Mouse (Mus musculus): ENCODE measurements at regions not wholly inside any gene's neighbourhood (a gene's known extent, or its start where the extent isn't known, plus 50 kb on each side); places are given as distances from the start of the nearest gene placed in this dataset.
A peak's percentile ranks its signal among the peaks of the same experiment; 100 is the strongest.

DNA sequence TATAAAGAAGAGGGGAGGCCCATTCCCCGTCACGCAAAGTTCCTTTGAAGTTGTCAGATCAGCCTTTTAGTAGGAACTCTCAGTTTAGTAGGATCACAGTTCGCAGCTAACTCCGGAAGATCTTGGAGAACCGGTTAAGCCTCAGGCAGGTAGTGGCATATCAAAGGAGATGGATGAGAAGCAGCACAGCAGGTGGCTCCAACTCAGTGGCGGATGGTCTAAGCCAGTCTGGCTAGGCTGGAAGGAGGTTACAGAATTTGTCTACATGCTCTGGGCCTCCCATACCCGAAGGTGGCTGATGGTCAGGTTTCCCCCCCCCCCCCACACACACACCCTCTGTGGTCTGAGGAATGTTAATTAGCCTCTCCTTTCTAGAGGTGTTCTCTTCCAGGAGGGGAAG, 88.5 kb downstream of the Tmem17 start:
- 66% methylated on average over 7 of the region's 7 CpGs for WGBS

DNA sequence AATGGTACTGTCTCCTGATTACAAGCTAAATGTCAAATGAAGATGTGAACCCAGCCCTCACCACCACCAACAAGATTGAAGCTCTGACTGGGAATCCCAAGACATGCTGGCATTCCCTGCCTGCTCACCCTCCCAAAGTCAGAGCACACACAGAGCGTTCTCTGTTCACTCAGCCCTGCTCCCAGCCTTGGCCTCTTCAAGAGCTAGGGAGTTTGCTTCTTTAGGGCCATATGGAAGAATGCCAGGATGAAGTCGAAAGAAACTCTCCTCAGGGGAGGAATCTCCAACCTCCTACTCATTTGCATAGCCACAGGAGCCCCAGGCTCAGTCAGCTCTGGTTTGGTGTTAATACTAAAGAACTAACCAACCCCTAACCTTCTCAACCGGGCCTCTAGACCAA, 90.1 kb downstream of the Tmem17 start:
- Histone ChIP-seq H3K4me2 (replicated peaks) (no peak overlapping the region), H3K36me3 (no peaks in the 10 kb centered on the region), H3K27me3 (replicated peaks) (no peaks in the 10 kb centered on the region), H3K4me1 (no peaks in the 10 kb centered on the region), H3K27ac (no peak overlapping the region), H3K9me3 (no peaks in the 10 kb centered on the region), H3K9ac (no peak overlapping the region), H3K4me3 (no peak overlapping the region)
- 17% methylated on average over 3 of the region's 3 CpGs for WGBS
- no peak for ATAC-seq (ENCODE audit: low FRiP score, low read depth)

More for the DNA sequence above, 88.5 kb downstream of the Tmem17 start:
- Histone ChIP-seq H3K9ac (no peak overlapping the region), H3K9me3 (no peaks in the 10 kb centered on the region), H3K36me3 (no peaks in the 10 kb centered on the region), H3K4me3 (no peak overlapping the region), H3K4me1 (no peaks in the 10 kb centered on the region), H3K4me2 (replicated peaks) (no peak overlapping the region), H3K27me3 (replicated peaks) (no peaks in the 10 kb centered on the region), H3K27ac (no peak overlapping the region)
- ATAC-seq (ENCODE audit: low FRiP score, low read depth): no peak

DNA sequence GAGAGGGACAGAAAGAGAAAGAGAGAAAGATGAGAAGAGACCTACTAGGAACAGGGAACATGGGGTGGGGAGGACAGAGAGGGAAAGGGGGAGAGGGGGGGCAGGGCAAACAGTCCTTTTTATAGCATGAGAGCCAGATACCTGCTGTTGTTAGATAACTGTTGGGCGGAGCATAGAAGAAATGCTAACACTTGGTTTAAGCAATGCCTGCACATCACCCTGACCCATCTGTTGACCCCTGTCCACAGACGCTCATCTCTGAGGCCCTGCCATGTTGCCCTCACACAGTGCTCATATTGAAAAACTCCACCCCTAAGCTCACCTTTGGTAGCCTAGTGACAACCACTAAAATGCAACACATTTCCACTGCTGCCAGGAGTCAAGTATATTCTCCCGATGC, 90.7 kb downstream of the Tmem17 start:
- ATAC-seq (ENCODE audit: low FRiP score, low read depth): no peak
- no peaks in the 10 kb centered on the region for H3K9me3 ChIP-seq
- WGBS: 75% methylated on average over 3 of the region's 3 CpGs
- H3K27me3 ChIP-seq (replicated peaks): no peaks in the 10 kb centered on the region
- no peak overlapping the region for H3K4me3 ChIP-seq
- no peaks in the 10 kb centered on the region for H3K4me1 ChIP-seq
- H3K36me3 ChIP-seq: no peaks in the 10 kb centered on the region
- no peak overlapping the region for H3K9ac ChIP-seq
- no peak overlapping the region for H3K4me2 ChIP-seq (replicated peaks)
- no peak overlapping the region for H3K27ac ChIP-seq

- H3K4me3 ChIP-seq: no peak overlapping the region
- H3K9me3 ChIP-seq: no peaks in the 10 kb centered on the region
- ATAC-seq (ENCODE audit: low FRiP score, low read depth): no peak
- no peaks in the 10 kb centered on the region for H3K36me3 ChIP-seq
- no peak overlapping the region for H3K9ac ChIP-seq
- 89% methylated on average over 1 of the region's 1 CpGs for WGBS
- H3K4me2 ChIP-seq (replicated peaks): no peak overlapping the region
- H3K4me1 ChIP-seq: no peaks in the 10 kb centered on the region
- no peaks in the 10 kb centered on the region for H3K27me3 ChIP-seq (replicated peaks)
- H3K27ac ChIP-seq: no peak overlapping the region
Measured at GRCm38 (mm10) chr11:22603397-22603796, 91.5 kb downstream of the Tmem17 start.

DNA sequence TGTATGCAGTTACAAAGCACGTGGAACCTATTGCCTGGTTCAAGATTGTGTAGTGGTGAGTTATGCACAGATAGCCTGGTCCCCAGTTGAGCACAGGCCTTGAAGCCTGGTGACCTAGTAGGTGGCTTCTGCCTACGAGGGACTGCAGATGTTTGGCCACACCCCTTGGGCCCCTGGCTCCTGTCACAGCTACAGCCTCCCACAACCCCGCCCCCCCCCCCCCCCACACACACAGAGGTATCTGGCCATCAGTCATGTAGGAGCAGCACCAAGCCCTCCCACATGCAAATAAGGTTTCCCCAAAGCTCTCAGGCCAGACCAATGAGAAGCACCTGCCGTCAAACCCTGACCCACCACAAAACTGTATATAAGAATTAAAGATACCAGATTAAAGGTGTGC, 94.5 kb downstream of the Tmem17 start:
- no peak overlapping the region for H3K4me3 ChIP-seq
- no peak for ATAC-seq (ENCODE audit: low FRiP score, low read depth)
- WGBS: 75% methylated on average over 3 of the region's 4 CpGs
- no peaks in the 10 kb centered on the region for H3K36me3 ChIP-seq
- H3K27me3 ChIP-seq (replicated peaks): no peaks in the 10 kb centered on the region
- H3K27ac ChIP-seq: no peak overlapping the region
- peaks cover 6% of the 10 kb centered on the region for H3K4me1 ChIP-seq
- H3K4me2 ChIP-seq (replicated peaks): no peak overlapping the region
- H3K9ac ChIP-seq: no peak overlapping the region
- no peaks in the 10 kb centered on the region for H3K9me3 ChIP-seq

GRCm38 (mm10) chr11:22607645-22608044, 95.8 kb downstream of the Tmem17 start:
- Histone ChIP-seq H3K27ac (no peak overlapping the region), H3K9me3 (no peaks in the 10 kb centered on the region), H3K4me2 (replicated peaks) (no peak overlapping the region), H3K4me3 (no peak overlapping the region), H3K36me3 (no peaks in the 10 kb centered on the region), H3K4me1 (peaks cover 6% of the 10 kb centered on the region), H3K9ac (no peak overlapping the region), H3K27me3 (replicated peaks) (no peaks in the 10 kb centered on the region)
- WGBS: 81% methylated on average over 5 of the region's 5 CpGs
- no peak for ATAC-seq (ENCODE audit: low FRiP score, low read depth)

GRCm38 (mm10) chr11:22608945-22609344, 97.1 kb downstream of the Tmem17 start:
- Histone ChIP-seq H3K36me3 (no peaks in the 10 kb centered on the region), H3K4me1 (peaks cover 6% of the 10 kb centered on the region), H3K4me2 (replicated peaks) (no peak overlapping the region), H3K9me3 (no peaks in the 10 kb centered on the region), H3K27me3 (replicated peaks) (no peaks in the 10 kb centered on the region), H3K27ac (no peak overlapping the region), H3K9ac (no peak overlapping the region), H3K4me3 (no peak overlapping the region)
- no peak for ATAC-seq (ENCODE audit: low FRiP score, low read depth)

DNA sequence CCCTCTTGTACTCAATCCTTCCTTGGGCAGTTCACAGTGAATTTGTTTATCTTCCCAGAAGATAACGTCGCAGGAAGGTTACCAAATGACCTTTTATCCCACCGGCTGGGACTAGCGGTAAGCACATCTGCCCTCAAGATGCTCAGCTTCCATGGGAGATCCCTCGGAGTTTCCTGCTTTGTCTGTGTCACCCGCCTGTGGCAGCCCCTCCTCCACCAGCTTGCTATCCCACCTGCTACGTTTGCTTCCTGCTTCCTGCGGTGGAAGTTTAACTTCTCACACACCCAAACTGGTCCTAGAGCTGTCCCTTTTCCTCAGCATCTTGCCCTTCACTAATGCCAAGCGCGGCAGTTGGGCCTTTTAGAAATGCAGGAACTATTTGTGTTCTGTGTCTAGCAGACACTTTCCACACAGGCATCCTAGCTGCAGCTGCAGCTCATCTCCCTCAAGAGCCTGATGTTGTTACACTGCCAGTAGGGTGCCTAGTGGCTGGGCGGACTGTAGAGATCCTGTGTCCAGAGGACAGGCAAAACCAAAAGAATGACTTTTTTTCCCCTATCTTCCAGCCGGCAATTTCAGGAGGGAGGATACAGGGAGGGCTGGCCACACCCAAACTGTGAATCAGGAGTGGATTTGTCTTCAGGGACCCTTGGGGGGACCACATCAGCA, 98.7 kb downstream of the Tmem17 start:
- H3K4me2 ChIP-seq (replicated peaks): peak overlapping the region; percentile 30; the same call in 1 of the 2 replicates
- no peak for ATAC-seq (ENCODE audit: low FRiP score, low read depth)
- no peaks in the 10 kb centered on the region for H3K27me3 ChIP-seq (replicated peaks)
- WGBS: 6% methylated on average over 12 of the region's 12 CpGs
- no peak overlapping the region for H3K9ac ChIP-seq
- H3K27ac ChIP-seq: no peak overlapping the region
- H3K36me3 ChIP-seq: no peaks in the 10 kb centered on the region
- H3K4me3 ChIP-seq: no peak overlapping the region
- peaks cover 6% of the 10 kb centered on the region for H3K4me1 ChIP-seq
- no peaks in the 10 kb centered on the region for H3K9me3 ChIP-seq

DNA sequence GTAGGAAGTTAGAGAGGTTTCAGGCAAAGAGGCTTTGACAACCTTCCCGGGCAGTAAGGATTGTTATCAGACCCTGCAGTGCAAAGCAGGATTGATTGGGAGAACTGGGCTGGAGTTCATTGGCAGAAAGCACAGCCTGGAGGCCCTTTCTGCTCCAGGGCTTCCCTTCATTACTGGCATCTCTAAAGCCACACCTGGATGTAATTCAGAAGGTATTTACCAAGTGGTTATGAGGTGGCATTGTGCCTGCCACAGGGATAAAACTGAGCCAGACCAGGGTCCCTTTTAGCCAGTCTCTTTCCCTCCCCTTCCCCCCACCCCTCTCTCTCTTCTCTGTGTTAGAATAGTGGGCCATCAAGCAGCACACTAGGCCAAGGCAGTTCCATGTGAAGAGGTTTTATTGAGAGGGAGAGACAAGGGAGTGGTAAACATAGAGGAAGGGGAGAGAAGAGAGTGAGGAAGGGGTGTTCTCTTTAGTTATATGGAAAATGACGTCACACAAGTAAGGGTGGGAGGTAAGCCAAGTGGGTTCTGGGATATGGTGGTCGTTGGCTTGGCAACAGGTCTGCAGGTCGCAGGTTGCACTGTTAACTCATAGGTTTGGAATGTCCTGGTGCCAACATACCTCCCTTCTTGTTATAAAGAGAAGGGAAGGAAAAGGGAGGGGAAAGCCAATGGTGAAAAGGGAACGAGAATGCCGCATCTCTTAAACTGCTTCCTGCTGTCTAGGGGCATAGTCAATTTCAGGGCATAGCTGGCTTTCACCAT, 99.4 kb downstream of the Tmem17 start:
- Histone ChIP-seq H3K9me3 (no peaks in the 10 kb centered on the region), H3K4me2 (replicated peaks) (no peak overlapping the region), H3K4me3 (no peak overlapping the region), H3K36me3 (no peaks in the 10 kb centered on the region), H3K4me1 (peaks cover 6% of the 10 kb centered on the region), H3K27ac (no peak overlapping the region), H3K9ac (no peak overlapping the region), H3K27me3 (replicated peaks) (no peaks in the 10 kb centered on the region)
- WGBS: 63% methylated on average over 6 of the region's 6 CpGs
- ATAC-seq (ENCODE audit: low FRiP score, low read depth): no peak

- no peaks in the 10 kb centered on the region for H3K36me3 ChIP-seq
- H3K9me3 ChIP-seq: no peaks in the 10 kb centered on the region
- H3K9ac ChIP-seq: no peak overlapping the region
- ATAC-seq (ENCODE audit: low FRiP score, low read depth): no peak
- no peaks in the 10 kb centered on the region for H3K27me3 ChIP-seq (replicated peaks)
- peaks cover 10% of the 10 kb centered on the region for H3K4me1 ChIP-seq
- no peak overlapping the region for H3K4me3 ChIP-seq
- 34% methylated on average over 2 of the region's 2 CpGs for WGBS
- no peak overlapping the region for H3K4me2 ChIP-seq (replicated peaks)
- no peak overlapping the region for H3K27ac ChIP-seq
Measured at GRCm38 (mm10) chr11:22613500-22613899, 101.6 kb downstream of the Tmem17 start.

DNA sequence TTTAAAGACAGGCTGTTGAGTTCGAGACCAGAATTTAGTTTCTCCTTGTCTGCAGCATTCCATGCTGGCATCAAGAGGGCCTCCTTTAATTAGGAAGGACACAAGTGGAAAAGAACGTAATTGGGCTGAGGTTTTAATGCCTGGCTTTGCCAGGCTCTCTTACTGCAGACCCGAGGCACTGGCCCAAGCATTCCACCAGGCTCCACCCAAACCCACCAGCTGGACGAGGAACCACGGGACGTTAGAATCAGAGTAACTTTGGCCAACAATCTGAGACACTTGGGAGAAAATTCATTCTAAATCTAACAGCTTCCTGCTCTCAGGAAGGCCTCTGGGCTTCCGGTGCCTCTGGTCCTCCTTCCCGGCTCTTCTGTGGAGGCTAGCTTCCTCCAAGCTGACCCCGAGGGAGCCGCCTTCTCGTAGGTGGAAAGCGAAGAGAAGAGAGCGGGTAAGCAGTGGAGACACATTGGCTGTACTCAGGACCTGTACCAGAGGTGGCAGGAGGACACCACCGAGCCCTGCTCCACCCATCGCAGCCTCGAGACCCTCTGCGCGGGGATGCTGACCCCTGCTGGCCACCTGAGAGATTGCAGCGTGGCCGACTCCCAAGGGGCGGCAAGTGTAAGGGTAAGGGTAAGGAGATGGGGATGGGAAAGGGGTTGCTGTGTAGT, 105.5 kb downstream of the Tmem17 start:
- peak; percentile 93 for ATAC-seq (ENCODE audit: low FRiP score, low read depth)
- Histone ChIP-seq H3K27ac (no peak overlapping the region), H3K4me3 (peak overlapping the region; percentile 20), H3K36me3 (no peaks in the 10 kb centered on the region), H3K4me1 (peaks cover 4% of the 10 kb centered on the region; the same call in 1 of the 2 replicates), H3K27me3 (replicated peaks) (no peaks in the 10 kb centered on the region), H3K9me3 (no peaks in the 10 kb centered on the region), H3K9ac (0 out of 2 replicates have a peak overlapping the region, but pooled peaks have one; percentile 39), H3K4me2 (replicated peaks) (peak overlapping the region; percentile 57)
- 15% methylated on average over 21 of the region's 21 CpGs for WGBS

DNA sequence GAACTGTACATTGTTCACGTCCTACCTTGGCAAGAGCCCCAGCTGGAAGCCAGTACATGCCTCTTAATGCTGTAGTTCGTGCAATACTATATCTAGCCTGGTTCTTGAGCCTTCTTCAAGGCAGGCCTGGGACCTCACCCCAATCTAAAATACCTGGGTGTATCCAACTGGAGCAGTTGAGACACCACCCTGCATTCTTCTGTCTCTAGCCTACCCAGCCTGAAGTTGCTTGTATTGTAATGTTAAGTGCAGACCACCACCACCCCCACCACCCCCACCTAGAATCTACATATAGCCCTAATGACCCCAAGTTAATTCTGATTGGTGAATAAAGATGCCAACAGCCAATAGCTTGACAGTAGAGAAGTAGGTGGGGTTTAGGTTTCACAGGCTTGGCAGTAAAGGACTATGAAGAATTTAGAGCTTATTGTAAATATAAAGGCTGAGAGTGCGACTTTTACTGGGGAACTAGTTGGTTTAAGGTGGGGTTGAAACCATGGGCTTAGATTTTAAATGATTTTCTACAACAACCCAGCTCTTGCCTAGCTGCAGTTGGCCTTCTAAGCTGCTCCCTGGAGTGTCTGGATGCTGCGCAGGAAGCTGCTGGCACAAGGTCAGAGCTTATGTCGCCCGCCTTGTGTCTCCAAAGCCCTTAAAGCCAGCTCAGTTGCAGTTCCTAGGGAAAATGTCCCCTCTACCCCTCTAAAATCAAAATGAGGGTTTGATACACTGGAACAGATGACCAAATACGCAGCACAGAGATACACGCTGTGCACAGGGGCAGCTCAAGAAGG, 109.2 kb downstream of the Tmem17 start:
- 75% methylated on average over 8 of the region's 8 CpGs for WGBS
- Histone ChIP-seq H3K4me3 (no peak overlapping the region), H3K9me3 (no peaks in the 10 kb centered on the region), H3K36me3 (no peaks in the 10 kb centered on the region), H3K4me2 (replicated peaks) (no peak overlapping the region), H3K27ac (no peak overlapping the region), H3K4me1 (peaks cover 4% of the 10 kb centered on the region; the same call in 1 of the 2 replicates), H3K27me3 (replicated peaks) (no peaks in the 10 kb centered on the region), H3K9ac (no peak overlapping the region)
- ATAC-seq (ENCODE audit: low FRiP score, low read depth): no peak
